Mouse (Mus musculus): ENCODE results near the gene Wipf2. TPM values are rescaled to one million over a fixed set of nuclear protein-coding genes. Genes with fewer than 3 reads are reported as not detected.

Gene Wipf2
- polyA plus RNA-seq, 1 experiment from 2014 or later = 5.0 TPM

- 52% methylated on average over 5 of the region's 5 CpGs for WGBS
- H3K36me3 ChIP-seq = peaks cover 95% of the 10 kb centered on the region
Measured at GRCm38 (mm10) chr11:98892426-98892825, 29.0 kb downstream of the Wipf2 start.

GRCm38 (mm10) chr11:98900529-98901125, 37.2 kb downstream of the Wipf2 start:
- H3K9ac ChIP-seq = no peak overlapping the region
- H3K4me3 ChIP-seq = no peak overlapping the region
- H3K27ac ChIP-seq = no peak overlapping the region
- no peaks in the 10 kb centered on the region for H3K9me3 ChIP-seq (replicated peaks)
- H3K36me3 ChIP-seq = peaks cover 66% of the 10 kb centered on the region
- no peak for ATAC-seq (ENCODE audit: low FRiP score)
- H3K27me3 ChIP-seq = no peaks in the 10 kb centered on the region
- WGBS = 86% methylated on average over 12 of the region's 12 CpGs
- H3K4me1 ChIP-seq = peaks cover 12% of the 10 kb centered on the region
- no peak overlapping the region for H3K4me2 ChIP-seq (replicated peaks)

More at GRCm38 (mm10) chr11:98892426-98892825, 29.0 kb downstream of the Wipf2 start:
- H3K4me2 ChIP-seq (replicated peaks) = no peak overlapping the region
- H3K9me3 ChIP-seq (replicated peaks) = 0 out of 2 replicates have a peak, but pooled peaks cover 4% of the 10 kb centered on the region
- H3K27me3 ChIP-seq = no peaks in the 10 kb centered on the region
- ATAC-seq (ENCODE audit: low FRiP score) = no peak
- no peak overlapping the region for H3K4me3 ChIP-seq
- no peak overlapping the region for H3K9ac ChIP-seq
- 0 out of 2 replicates have a peak, but pooled peaks cover 7% of the 10 kb centered on the region for H3K4me1 ChIP-seq
- no peak overlapping the region for H3K27ac ChIP-seq

- no peaks in the 10 kb centered on the region for H3K9me3 ChIP-seq (replicated peaks)
- peaks cover 15% of the 10 kb centered on the region for H3K4me1 ChIP-seq
- no peak for ATAC-seq (ENCODE audit: low FRiP score)
- WGBS = 5% methylated on average over 10 of the region's 10 CpGs
- H3K27ac ChIP-seq = peak overlapping the region; percentile 49; the same call in 1 of the 2 replicates
- peak overlapping the region; percentile 8; the same call in 1 of the 2 replicates for H3K9ac ChIP-seq
- peak overlapping the region; percentile 17; the same call in 1 of the 2 replicates for H3K4me2 ChIP-seq (replicated peaks)
- no peaks in the 10 kb centered on the region for H3K27me3 ChIP-seq
- peaks cover 47% of the 10 kb centered on the region for H3K36me3 ChIP-seq
- no peak overlapping the region for H3K4me3 ChIP-seq
Measured at GRCm38 (mm10) chr11:98902621-98903245, 39.3 kb downstream of the Wipf2 start.

- Histone ChIP-seq H3K9me3 (replicated peaks) (no peaks in the 10 kb centered on the region), H3K4me2 (replicated peaks) (no peak overlapping the region), H3K4me3 (no peak overlapping the region), H3K4me1 (peaks cover 32% of the 10 kb centered on the region), H3K27me3 (no peaks in the 10 kb centered on the region), H3K9ac (no peak overlapping the region), H3K36me3 (peaks cover 32% of the 10 kb centered on the region), H3K27ac (no peak overlapping the region)
- ATAC-seq (ENCODE audit: low FRiP score) = no peak
- WGBS = 80% methylated on average over 2 of the region's 2 CpGs
Measured at GRCm38 (mm10) chr11:98904577-98904976, 41.1 kb downstream of the Wipf2 start.

- ATAC-seq (ENCODE audit: low FRiP score) = no peak
- Histone ChIP-seq H3K27ac (no peak overlapping the region), H3K4me3 (no peak overlapping the region), H3K4me2 (replicated peaks) (no peak overlapping the region), H3K9me3 (replicated peaks) (no peaks in the 10 kb centered on the region), H3K36me3 (peaks cover 27% of the 10 kb centered on the region), H3K4me1 (peaks cover 32% of the 10 kb centered on the region), H3K9ac (no peak overlapping the region), H3K27me3 (no peaks in the 10 kb centered on the region)
- 88% methylated on average over 7 of the region's 7 CpGs for WGBS
Measured at GRCm38 (mm10) chr11:98905033-98905432, 41.6 kb downstream of the Wipf2 start.

- WGBS = 87% methylated on average over 4 of the region's 4 CpGs
- H3K4me2 ChIP-seq (replicated peaks) = no peak overlapping the region
- peaks cover 22% of the 10 kb centered on the region for H3K36me3 ChIP-seq
- no peak overlapping the region for H3K4me3 ChIP-seq
- H3K27me3 ChIP-seq = no peaks in the 10 kb centered on the region
- no peaks in the 10 kb centered on the region for H3K9me3 ChIP-seq (replicated peaks)
- no peak overlapping the region for H3K9ac ChIP-seq
- H3K4me1 ChIP-seq = peaks cover 32% of the 10 kb centered on the region
- no peak for ATAC-seq (ENCODE audit: low FRiP score)
- H3K27ac ChIP-seq = no peak overlapping the region
Measured at GRCm38 (mm10) chr11:98905583-98905982, 42.1 kb downstream of the Wipf2 start.

GRCm38 (mm10) chr11:98907063-98907436, 43.6 kb downstream of the Wipf2 start:
- Histone ChIP-seq H3K9me3 (replicated peaks) (no peaks in the 10 kb centered on the region), H3K4me3 (peak overlapping the region; percentile 20), H3K27ac (no peak overlapping the region), H3K9ac (no peak overlapping the region), H3K4me1 (peaks cover 32% of the 10 kb centered on the region), H3K36me3 (peaks cover 11% of the 10 kb centered on the region), H3K27me3 (no peaks in the 10 kb centered on the region), H3K4me2 (replicated peaks) (peak overlapping the region; percentile 97)
- WGBS = 56% methylated on average over 5 of the region's 5 CpGs
- no peak; the same call in 1 of the 2 replicates for ATAC-seq (ENCODE audit: low FRiP score)

GRCm38 (mm10) chr11:98907437-98908173, 44.2 kb downstream of the Wipf2 start, which contains the start of gene Cdc6:
Gene Cdc6, plus strand, starts transcription at chr11:98907801.
- Histone ChIP-seq H3K9me3 (replicated peaks) (no peaks in the 10 kb centered on the region), H3K4me1 (peaks cover 28% of the 10 kb centered on the region), H3K36me3 (peaks cover 11% of the 10 kb centered on the region), H3K4me2 (replicated peaks) (peak within 1 kb of the TSS; percentile 97), H3K9ac (peak within 1 kb of the TSS; percentile 53), H3K27ac (no peak within 1 kb of the TSS), H3K4me3 (peak within 1 kb of the TSS; percentile 53), H3K27me3 (no peaks in the 10 kb centered on the region)
- under 1% methylated on average over 49 of the region's 49 CpGs for WGBS
- peak; percentile 95 for ATAC-seq (ENCODE audit: low FRiP score)

GRCm38 (mm10) chr11:98909654-98910053, 46.2 kb downstream of the Wipf2 start:
- WGBS = 65% methylated on average over 6 of the region's 6 CpGs
- Histone ChIP-seq H3K27me3 (no peaks in the 10 kb centered on the region), H3K36me3 (peaks cover 17% of the 10 kb centered on the region), H3K27ac (no peak overlapping the region), H3K4me1 (peaks cover 20% of the 10 kb centered on the region), H3K4me3 (no peak overlapping the region), H3K9me3 (replicated peaks) (no peaks in the 10 kb centered on the region), H3K4me2 (replicated peaks) (peak overlapping the region; percentile 97; the same call in 1 of the 2 replicates), H3K9ac (no peak overlapping the region)
- ATAC-seq (ENCODE audit: low FRiP score) = no peak

- Histone ChIP-seq H3K4me1 (peaks cover 20% of the 10 kb centered on the region), H3K4me3 (no peak overlapping the region), H3K9ac (no peak overlapping the region), H3K27ac (no peak overlapping the region), H3K9me3 (replicated peaks) (no peaks in the 10 kb centered on the region), H3K36me3 (peaks cover 19% of the 10 kb centered on the region), H3K27me3 (no peaks in the 10 kb centered on the region), H3K4me2 (replicated peaks) (no peak overlapping the region)
- ATAC-seq (ENCODE audit: low FRiP score) = no peak
- WGBS = 92% methylated on average over 11 of the region's 11 CpGs
Measured at GRCm38 (mm10) chr11:98910415-98910814, 47.0 kb downstream of the Wipf2 start.

GRCm38 (mm10) chr11:98911498-98911897, 48.1 kb downstream of the Wipf2 start:
- 0 out of 2 replicates have a peak, but pooled peaks cover 22% of the 10 kb centered on the region for H3K36me3 ChIP-seq
- H3K4me1 ChIP-seq = peaks cover 20% of the 10 kb centered on the region
- 0 out of 2 replicates have a peak overlapping the region, but pooled peaks have one; percentile 2 for H3K9ac ChIP-seq
- H3K9me3 ChIP-seq (replicated peaks) = no peaks in the 10 kb centered on the region
- ATAC-seq (ENCODE audit: low FRiP score) = no peak
- H3K4me3 ChIP-seq = no peak overlapping the region
- WGBS = 87% methylated on average over 5 of the region's 5 CpGs
- no peaks in the 10 kb centered on the region for H3K27me3 ChIP-seq
- H3K27ac ChIP-seq = no peak overlapping the region
- no peak overlapping the region for H3K4me2 ChIP-seq (replicated peaks)

GRCm38 (mm10) chr11:98914196-98914595, 50.8 kb downstream of the Wipf2 start:
- Histone ChIP-seq H3K4me2 (replicated peaks) (no peak overlapping the region), H3K27me3 (no peaks in the 10 kb centered on the region), H3K4me1 (peaks cover 4% of the 10 kb centered on the region), H3K36me3 (peaks cover 30% of the 10 kb centered on the region; the same call in 1 of the 2 replicates), H3K9me3 (replicated peaks) (no peaks in the 10 kb centered on the region), H3K27ac (no peak overlapping the region), H3K9ac (no peak overlapping the region), H3K4me3 (no peak overlapping the region)
- 79% methylated on average over 11 of the region's 11 CpGs for WGBS
- no peak for ATAC-seq (ENCODE audit: low FRiP score)

All from hindbrain, embryonic 12.5 days (tissue).